Mouse (Mus musculus) embryonic stem cell, embryonic (primary cell): ENCODE measurements around the gene Strn4.

ENCODE experiments used
- CTCF ChIA-PET, 4 experiments: fragments of 300-600 bp in 2 of 4; fragments of 350-600 bp in 2 of 4; sonication (Branson Sonifier 250); formaldehyde crosslinking; loops; one replicate each; lab custom pipeline; 2022; ENCODE audit warnings: inconsistent platforms in 2 of 4; lab: Charles Lee
- POLR2A ChIA-PET, 4 experiments: fragments of 300-600 bp in 2 of 4; fragments of 350-600 bp in 2 of 4; sonication (Branson Sonifier 250); formaldehyde crosslinking; loops; one replicate each; lab custom pipeline; 2022; ENCODE audit warnings: antibody characterized with exemption in 4 of 4, inconsistent platforms in 1 of 4; lab: Charles Lee

Gene Strn4

DNA sequence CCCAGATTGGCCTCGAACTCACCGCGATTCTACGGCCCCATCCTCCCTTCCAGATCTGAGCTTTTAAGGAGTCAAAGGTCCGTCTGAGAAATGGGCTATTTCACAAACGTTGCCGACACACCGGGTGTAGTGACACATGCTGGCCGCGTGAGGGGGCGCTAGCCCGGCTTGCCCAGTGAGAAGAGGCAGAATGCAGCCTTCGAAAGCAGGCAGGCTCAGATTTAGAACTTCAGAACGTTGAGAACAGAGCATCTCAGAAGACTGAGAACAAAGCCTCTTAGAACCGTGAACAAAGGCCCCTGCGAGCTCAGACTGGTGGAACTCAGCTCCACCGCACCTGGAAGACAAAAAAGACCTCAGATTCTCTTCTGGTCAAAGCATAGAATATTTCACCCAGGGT, 58.5 kb downstream of the Strn4 start:
- CTCF ChIA-PET, result interaction anchor here (0.6 to 4.1 kb wide), 48 partner anchors 8 to 245 kb away, joined by 3 to 78 read pairs (median 5); partner anchors contain the start of genes Gng8 (in 3 of the 4), Calm3 (in 1 of the 4), Prkd2 (in 1 of the 4) and Psg16 (in 1 of the 4)
- POLR2A ChIA-PET, result interaction anchor here (0.5 to 3.6 kb wide), 49 partner anchors 8 to 914 kb away, joined by 3 to 29 read pairs (median 5); partner anchors contain the start of genes Gng8 (in 3 of the 4), Slc1a5 (in 3 of the 4), Calm3 (in 2 of the 4) and Ptgir (in 1 of the 4)

DNA sequence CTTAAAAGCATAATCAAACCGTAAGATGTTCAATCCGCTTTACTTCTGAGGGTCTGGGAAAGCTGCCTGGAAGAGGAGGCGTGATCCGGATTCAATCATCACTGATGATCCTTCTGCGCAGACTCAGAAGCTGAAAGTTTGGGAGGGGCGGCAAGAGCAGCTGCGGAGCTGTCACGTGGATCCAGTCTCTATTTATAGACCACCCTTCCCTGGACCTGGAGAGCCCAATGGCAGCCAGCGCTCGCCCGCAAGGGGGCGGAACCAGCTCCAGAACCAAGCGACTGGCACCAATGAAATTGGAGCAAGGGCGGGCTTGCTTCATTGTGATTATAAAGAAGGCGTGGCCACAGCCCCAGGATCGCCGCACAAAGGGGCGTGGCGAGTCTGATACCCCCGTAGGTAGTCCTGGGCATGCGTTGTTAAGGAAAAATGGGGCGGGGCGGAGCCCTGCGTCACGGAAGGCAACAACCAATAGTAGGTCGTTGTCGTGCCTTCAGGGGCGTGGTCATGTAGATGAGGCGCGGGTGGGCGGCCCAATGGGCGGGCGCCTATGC, 59.1 kb downstream of the Strn4 start:
- ChIA-PET CTCF (interaction anchor here (0.6 to 4.1 kb wide), 45 partner anchors 9 to 245 kb away, joined by 3 to 78 read pairs (median 5); partner anchors contain the start of genes Gng8 (in 4 of the 4), Calm3 (in 1 of the 4), Prkd2 (in 1 of the 4) and Psg16 (in 1 of the 4)), POLR2A (interaction anchor here (0.5 to 3.6 kb wide), 47 partner anchors 9 to 915 kb away, joined by 3 to 29 read pairs (median 5); partner anchors contain the start of genes Gng8 (in 4 of the 4), Slc1a5 (in 3 of the 4), Calm3 (in 2 of the 4) and Ap2s1 (in 1 of the 4))

- ChIA-PET CTCF (interaction anchor here (0.6 to 4.1 kb wide), 37 partner anchors 9 to 246 kb away, joined by 3 to 78 read pairs (median 6); partner anchors contain the start of genes Gng8 (in 4 of the 4), Calm3 (in 1 of the 4) and Psg16 (in 1 of the 4)), POLR2A (interaction anchor here (0.5 to 3.6 kb wide), 39 partner anchors 9 to 181 kb away, joined by 3 to 29 read pairs (median 5); partner anchors contain the start of genes Gng8 (in 4 of the 4), Slc1a5 (in 3 of the 4), Calm3 (in 2 of the 4) and Ap2s1 (in 1 of the 4))
Observed at GRCm38 (mm10) chr7:16875310-16875325, 59.4 kb downstream of the Strn4 start, which contains the start of gene Dact3. Dact3 (plus strand) TSS chr7:16875317.

DNA sequence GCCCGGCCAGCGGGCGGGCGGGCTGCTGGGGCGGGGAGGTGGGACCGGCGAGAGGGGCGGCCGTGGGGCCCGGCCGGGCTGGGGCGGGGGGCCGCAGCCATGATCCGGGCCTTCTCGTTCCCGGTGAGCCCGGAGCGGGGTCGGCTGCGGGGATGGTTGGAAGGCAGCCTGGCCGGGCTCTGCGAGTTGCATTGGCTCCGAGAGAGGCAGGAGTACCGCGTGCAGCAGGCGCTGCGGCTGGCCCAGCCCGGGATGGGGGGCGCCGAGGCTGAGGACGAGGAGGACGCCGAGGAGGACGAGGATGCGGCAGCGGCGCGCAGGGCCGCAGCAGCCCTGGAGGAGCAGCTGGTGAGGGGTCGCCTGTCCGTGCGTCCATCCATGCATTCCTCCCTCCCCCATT, 59.6 kb downstream of the Strn4 start:
- ChIA-PET POLR2A (interaction anchor here (0.5 to 3.6 kb wide), 40 partner anchors 9 to 181 kb away, joined by 3 to 29 read pairs (median 5); partner anchors contain the start of genes Gng8 (in 4 of the 4), Slc1a5 (in 3 of the 4), Calm3 (in 2 of the 4) and Ap2s1 (in 1 of the 4)), CTCF (interaction anchor here in 3 of 4 experiments (0.6 to 4.1 kb wide), 34 partner anchors 9 to 246 kb away, joined by 3 to 78 read pairs (median 6); partner anchors contain the start of genes Gng8 (in 3 of the 3), Calm3 (in 1 of the 3) and Psg16 (in 1 of the 3))

- CTCF ChIA-PET, result interaction anchor here in 1 of 4 experiments (1.0 to 4.1 kb wide), 6 partner anchors 15 to 247 kb away, joined by 5 to 78 read pairs (median 14); partner anchors contain the start of gene Gng8
- POLR2A ChIA-PET, result interaction anchor here in 3 of 4 experiments (0.7 to 3.6 kb wide), 9 partner anchors 9 to 146 kb away, joined by 3 to 20 read pairs (median 7); partner anchors contain the start of gene Gng8 (in 2 of the 3)
Observed at GRCm38 (mm10) chr7:16876006-16876405, 60.3 kb downstream of the Strn4 start.

GRCm38 (mm10) chr7:16876608-16877007, 60.9 kb downstream of the Strn4 start:
- ChIA-PET CTCF (interaction anchor here in 1 of 4 experiments (1.0 to 4.1 kb wide), 4 partner anchors 15 to 60 kb away, joined by 5 to 78 read pairs (median 10); partner anchors contain the start of gene Gng8), POLR2A (interaction anchor here in 3 of 4 experiments (0.8 to 3.6 kb wide), 7 partner anchors 8 to 27 kb away, joined by 3 to 20 read pairs (median 7); partner anchors contain the start of gene Gng8 (in 2 of the 3))

DNA sequence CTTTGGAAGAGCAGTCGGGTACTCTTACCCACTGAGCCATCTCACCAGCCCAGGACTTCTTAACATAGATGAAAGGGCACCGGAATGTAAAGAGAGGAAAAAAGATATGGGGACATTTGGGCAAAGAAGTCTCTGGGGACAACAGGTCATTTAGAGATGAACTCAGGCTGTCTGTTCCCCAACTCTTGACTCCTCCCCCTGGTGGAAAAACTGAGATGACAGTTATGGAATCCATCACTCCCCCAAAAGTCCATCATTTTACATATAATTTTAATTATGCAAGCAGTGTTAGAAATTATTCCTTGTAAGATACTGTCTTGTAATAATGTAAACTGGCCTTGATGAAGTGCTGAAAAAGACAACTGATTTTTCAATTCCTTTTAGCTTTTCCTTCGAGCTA, 62.0 kb downstream of the Strn4 start:
- CTCF ChIA-PET, result interaction anchor here in 2 of 4 experiments (0.7 to 1.0 kb wide), 2 partner anchors 13 to 17 kb away, joined by 3 read pairs; no protein-coding TSS in a partner anchor
- POLR2A ChIA-PET, result interaction anchor here in 1 of 4 experiments (2.7 kb wide), 1 partner anchor 14 kb away, joined by 9 read pairs; the partner anchor contains the start of gene Gng8

DNA sequence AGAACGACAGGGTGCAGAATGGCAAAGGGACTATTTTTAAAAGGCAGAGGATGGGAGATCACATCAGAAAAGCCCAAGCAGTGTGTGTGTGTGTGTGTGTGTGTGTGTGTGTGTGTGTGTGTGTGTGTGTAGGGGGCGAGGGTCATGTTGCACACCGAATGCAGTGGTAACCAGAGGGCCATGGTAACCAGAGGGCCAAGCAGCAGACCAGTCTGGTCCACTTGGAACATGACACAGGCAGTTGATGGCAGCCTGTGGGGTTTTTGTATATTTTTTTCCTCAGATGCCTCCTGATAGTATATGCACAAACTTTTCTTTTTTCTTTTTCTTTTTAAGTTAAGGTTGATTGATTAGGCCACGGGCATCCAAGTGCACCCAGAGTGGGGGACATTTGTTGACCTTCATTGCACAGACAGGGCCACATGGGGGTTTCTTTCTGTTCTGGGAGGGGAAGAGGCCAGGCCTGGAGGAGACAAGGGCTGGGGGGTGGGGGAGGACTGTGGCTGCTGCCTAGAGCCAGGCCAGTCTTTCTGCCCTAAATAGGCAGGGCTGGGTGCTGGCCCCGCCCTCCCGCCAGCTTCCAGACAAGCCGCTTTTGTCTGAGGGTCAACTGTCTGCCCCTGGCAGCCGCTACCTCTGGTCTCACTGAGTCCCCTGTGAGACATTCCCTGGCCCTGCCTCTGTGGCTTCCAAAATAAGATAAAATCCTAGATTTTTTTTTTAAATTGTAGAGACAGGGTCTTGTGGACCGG, 64.3 kb downstream of the Strn4 start:
- CTCF ChIA-PET, result interaction anchor here in 2 of 4 experiments (0.5 to 2.1 kb wide), 2 partner anchors 15 to 128 kb away, joined by 4 to 8 read pairs; no protein-coding TSS in a partner anchor
- POLR2A ChIA-PET, result interaction anchor here in 2 of 4 experiments (0.6 to 2.2 kb wide), 4 partner anchors 12 to 88 kb away, joined by 3 to 10 read pairs (median 4); partner anchors contain the start of genes Gng8 (in 1 of the 2) and Ptgir (in 1 of the 2)

GRCm38 (mm10) chr7:16880615-16881014, 64.9 kb downstream of the Strn4 start:
- ChIA-PET POLR2A (interaction anchor here in 2 of 4 experiments (0.6 to 2.2 kb wide), 6 partner anchors 11 to 88 kb away, joined by 3 to 10 read pairs (median 4); partner anchors contain the start of genes Gng8 (in 1 of the 2) and Ptgir (in 1 of the 2)), CTCF (interaction anchor here in 3 of 4 experiments (0.5 to 3.0 kb wide), 5 partner anchors 11 to 127 kb away, joined by 4 to 11 read pairs (median 5); partner anchors contain the start of gene Gng8 (in 1 of the 3))

GRCm38 (mm10) chr7:16883162-16883561, 67.5 kb downstream of the Strn4 start:
- CTCF ChIA-PET, result interaction anchor here (0.6 to 3.0 kb wide), 7 partner anchors 9 to 41 kb away, joined by 3 to 15 read pairs (median 4); partner anchors contain the start of genes Gng8 (in 3 of the 4) and Dact3 (in 1 of the 4)
- POLR2A ChIA-PET, result interaction anchor here in 3 of 4 experiments (1.6 to 2.9 kb wide), 3 partner anchors 9 to 14 kb away, joined by 5 to 8 read pairs (median 6); partner anchors contain the start of gene Gng8 (in 1 of the 3)

- CTCF ChIA-PET, result interaction anchor here in 2 of 4 experiments (0.9 to 2.1 kb wide), 8 partner anchors 10 to 118 kb away, joined by 3 to 15 read pairs (median 4); partner anchors contain the start of genes Calm3 (in 1 of the 2), Dact3 (in 1 of the 2) and Pnmal2 (in 1 of the 2)
- POLR2A ChIA-PET, result interaction anchor here in 3 of 4 experiments (0.6 to 2.9 kb wide), 13 partner anchors 8 to 598 kb away, joined by 3 to 8 read pairs (median 4); partner anchors contain the start of genes Calm3 (in 2 of the 3), Dact3 (in 2 of the 3) and Ccdc9 (in 1 of the 3)
Observed at GRCm38 (mm10) chr7:16884334-16884733, 68.6 kb downstream of the Strn4 start.

GRCm38 (mm10) chr7:16885271-16885776, 69.6 kb downstream of the Strn4 start:
- CTCF ChIA-PET, result interaction anchor here in 1 of 4 experiments (0.7 to 1.7 kb wide), 6 partner anchors 10 to 117 kb away, joined by 3 to 5 read pairs (median 3); partner anchors contain the start of genes Calm3 and Pnmal2
- POLR2A ChIA-PET, result interaction anchor here in 3 of 4 experiments (0.8 to 2.9 kb wide), 8 partner anchors 9 to 15 kb away, joined by 3 to 8 read pairs (median 4); partner anchors contain the start of gene Dact3 (in 2 of the 3)

DNA sequence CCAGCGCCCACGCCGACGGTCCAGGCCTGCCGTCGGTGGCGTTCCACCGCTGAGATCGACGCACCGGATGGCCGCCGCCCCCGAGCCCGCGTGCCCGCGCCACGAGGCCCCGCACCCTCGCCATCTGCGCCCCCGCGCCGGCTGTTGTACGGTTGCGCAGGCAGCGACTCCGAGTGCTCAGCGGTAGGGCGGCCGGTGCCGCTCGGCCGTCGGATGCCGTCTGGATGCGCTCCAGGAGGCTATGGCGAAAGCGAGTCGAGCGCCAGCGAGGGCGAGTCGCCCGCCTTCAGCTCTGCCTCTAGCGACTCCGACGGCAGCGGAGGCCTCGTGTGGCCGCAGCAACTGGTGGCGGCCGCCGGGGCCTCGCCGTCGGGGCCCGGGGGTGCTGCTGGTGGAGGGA, 70.2 kb downstream of the Strn4 start:
- CTCF ChIA-PET, result interaction anchor here in 1 of 4 experiments (1.0 kb wide), 1 partner anchor 9 kb away, joined by 4 read pairs; no protein-coding TSS in a partner anchor
- POLR2A ChIA-PET, result interaction anchor here in 3 of 4 experiments (0.6 to 1.6 kb wide), 3 partner anchors 11 to 163 kb away, joined by 3 to 4 read pairs (median 4); partner anchors contain the start of gene Dact3 (in 1 of the 3)
